Comparison of ENCODE assay signal across 8 mouse cellular contexts in genomic region chr3:146150560-146150959, GRCm38 (mm10). TPM values are rescaled to one million over a fixed set of nuclear protein-coding genes. Genes with fewer than 3 reads are reported as not detected.
DNase-seq lines count a peak whose midpoint lies in the region; ATAC-seq and TF ChIP-seq lines count a peak whose summit lies in the region.

No protein-coding gene starts in this region.

- ATAC-seq in forebrain, postnatal 0 days = no peak
- ATAC-seq in kidney, postnatal 0 days (replicated peaks; ENCODE audit: low FRiP score, low read depth) = no peak

- no peak overlapping the region for H3K4me3 ChIP-seq in forebrain, postnatal 0 days (ENCODE audit: low read depth, low read length)
- peak overlapping the region; percentile 45; the same call in 1 of the 2 replicates for H3K4me3 ChIP-seq in kidney, postnatal 0 days (replicated peaks; ENCODE audit: low read depth, low read length)
- H3K4me3 ChIP-seq in macrophage (ENCODE audit: inconsistent target) = peak overlapping the region; percentile 88
- H3K4me3 ChIP-seq in thymus, adult 2 months (ENCODE audit: control insufficient read depth, insufficient read depth, low read length) = peak overlapping the region; percentile 55
- H3K4me3 ChIP-seq in cerebellum, adult 2 months (replicated peaks; ENCODE audit: insufficient read depth, low read depth, low read length) = no peak overlapping the region

- peaks cover 14% of the 10 kb centered on the region for H3K27me3 ChIP-seq in forebrain, postnatal 0 days (ENCODE audit: insufficient read depth, low read length)
- H3K27me3 ChIP-seq in kidney, postnatal 0 days (ENCODE audit: insufficient read depth, low read length) = 0 out of 2 replicates have a peak, but pooled peaks cover 3% of the 10 kb centered on the region
- no peaks in the 10 kb centered on the region for H3K27me3 ChIP-seq in thymus, adult 2 months (ENCODE audit: control insufficient read depth, insufficient read depth, low read length)
- H3K27me3 ChIP-seq in cerebellum, adult 2 months (ENCODE audit: control insufficient read depth, insufficient read depth, low read length) = no peaks in the 10 kb centered on the region; the same call in 1 of the 2 replicates

- no peaks in the 10 kb centered on the region for H3K36me3 ChIP-seq in forebrain, postnatal 0 days (ENCODE audit: insufficient read depth)
- no peaks in the 10 kb centered on the region for H3K36me3 ChIP-seq in kidney, postnatal 0 days (ENCODE audit: insufficient read depth, low read length)
- H3K36me3 ChIP-seq in macrophage (ENCODE audit: inconsistent target) = no peaks in the 10 kb centered on the region
- no peaks in the 10 kb centered on the region for H3K36me3 ChIP-seq in thymus, adult 2 months (ENCODE audit: control insufficient read depth, insufficient read depth, low read length)

- H3K9me3 ChIP-seq in forebrain, postnatal 0 days (ENCODE audit: low read length) = no peaks in the 10 kb centered on the region
- H3K9me3 ChIP-seq in kidney, postnatal 0 days (replicated peaks; ENCODE audit: low read length) = no peaks in the 10 kb centered on the region

- TF ChIP-seq CTCF in forebrain, postnatal 0 days (IDR thresholded peaks at IDR 0.05; ENCODE audit: low read depth) = no peak
- TF ChIP-seq CTCF in kidney, postnatal 0 days (IDR thresholded peaks at IDR 0.05; ENCODE audit: low read depth) = no peak
- no peak for TF ChIP-seq CTCF in thymus, adult 2 months (IDR thresholded peaks at IDR 0.05; ENCODE audit: borderline replicate concordance, control insufficient read depth, extremely low read depth, insufficient read depth, low read length, poor library complexity)
- TF ChIP-seq CTCF in cerebellum, adult 2 months (IDR thresholded peaks at IDR 0.05; ENCODE audit: borderline replicate concordance, insufficient read depth, low read depth, low read length) = no peak

- H3K9ac ChIP-seq in forebrain, postnatal 0 days = no peak overlapping the region
- no peak overlapping the region for H3K9ac ChIP-seq in kidney, postnatal 0 days (ENCODE audit: low read depth, low read length)

- H3K79me2 ChIP-seq in macrophage (ENCODE audit: inconsistent target) = peaks cover 52% of the 10 kb centered on the region

- 27% methylated on average over 11 of the region's 11 CpGs for WGBS in forebrain, postnatal 0 days
- 4% methylated on average over 11 of the region's 11 CpGs for WGBS in kidney, postnatal 0 days
- WGBS in macrophage (ENCODE audit: missing documents) = 7% methylated on average over 11 of the region's 11 CpGs
- WGBS in thymus, adult 2 months = 4% methylated on average over 11 of the region's 11 CpGs
- 38% methylated on average over 11 of the region's 11 CpGs for WGBS in cerebellum, adult 2 months

- TF ChIP-seq POLR2A in thymus, adult 2 months (IDR thresholded peaks at IDR 0.05; ENCODE audit: control insufficient read depth, extremely low read depth, insufficient read depth, low read length, poor library complexity) = no peak
- no peak for TF ChIP-seq POLR2A in cerebellum, adult 2 months (IDR thresholded peaks at IDR 0.05; ENCODE audit: borderline replicate concordance, insufficient read depth, low read length)

- H3K4me1 ChIP-seq in forebrain, postnatal 0 days (ENCODE audit: insufficient read depth) = no peaks in the 10 kb centered on the region
- H3K4me1 ChIP-seq in kidney, postnatal 0 days (replicated peaks; ENCODE audit: insufficient read depth, low read length) = peaks cover 10% of the 10 kb centered on the region; the same call in 1 of the 2 replicates
- H3K4me1 ChIP-seq in thymus, adult 2 months (replicated peaks; ENCODE audit: control insufficient read depth, insufficient read depth, low read length) = peaks cover 44% of the 10 kb centered on the region
- H3K4me1 ChIP-seq in cerebellum, adult 2 months (ENCODE audit: control insufficient read depth, insufficient read depth, low read length) = peaks cover 7% of the 10 kb centered on the region

- peak overlapping the region; percentile 66 for H3K4me2 ChIP-seq in forebrain, postnatal 0 days (ENCODE audit: low read depth)
- peak overlapping the region; percentile 93 for H3K4me2 ChIP-seq in kidney, postnatal 0 days (ENCODE audit: low read length)

- DNase-seq in adrenal gland, postnatal 14 days = peak; percentile 11
- no peak for DNase-seq in adrenal gland, postnatal 36 days
- DNase-seq in forebrain, postnatal 0 days = no peak
- DNase-seq in kidney, postnatal 0 days (ENCODE audit: low spot score) = peak; percentile 51
- DNase-seq in thymus, adult 2 months = peak; percentile 48
- DNase-seq in ovary, postnatal 10 days (ENCODE audit: low spot score) = no peak
- no peak for DNase-seq in cerebellum, adult 2 months

- H3K27ac ChIP-seq in forebrain, postnatal 0 days (ENCODE audit: low read depth, low read length) = no peak overlapping the region
- H3K27ac ChIP-seq in kidney, postnatal 0 days = no peak overlapping the region
- H3K27ac ChIP-seq in macrophage = peak overlapping the region; percentile 84
- peak overlapping the region; percentile 7 for H3K27ac ChIP-seq in thymus, adult 2 months (ENCODE audit: control insufficient read depth, insufficient read depth, low read length)
- no peak overlapping the region for H3K27ac ChIP-seq in cerebellum, adult 2 months (ENCODE audit: insufficient read depth, low read length)

RNA-seq across cellular contexts. Expression of gene Mcoln2, which starts 0.9 kb away (rescaled TPM):
- total RNA-seq in adrenal gland, postnatal 14 days (2021) = 0.15 and 3.7 TPM in 2 replicates
- total RNA-seq in adrenal gland, postnatal 36 days (2021) = not detected
- total RNA-seq in forebrain, postnatal 0 days (2014; rRNA removed) = 0.14 and 1.6 TPM in 2 replicates
- 0.12 and 0.48 TPM in 2 replicates for polyA plus RNA-seq in forebrain, postnatal 0 days (2015; fragmentation: Nextera tagmentation; extraction: Ambion mirVana)
- 1.4 and 1.5 TPM in 2 replicates for polyA plus RNA-seq in kidney, postnatal 0 days (2015; fragmentation: Nextera tagmentation; extraction: Ambion mirVana)
- total RNA-seq in macrophage (2018; cell fraction: chromatin; rRNA removed) = 1,000 to 10,000 TPM in 5 of 26 experiments, 100 to 1,000 TPM in 21; 274 to 1,392 (median 527) TPM
- total RNA-seq in macrophage (2018; cell fraction: cytosol; rRNA removed) = 100 to 1,000 TPM in 14 of 26 experiments, 10 to 100 TPM in 12; 64.0 to 184 (median 105) TPM
- 1,000 to 10,000 TPM in 2 of 26 experiments, 100 to 1,000 TPM in 24; 189 to 1,164 (median 456) TPM for total RNA-seq in macrophage (2018; cell fraction: nucleus; rRNA removed)
- polyA plus RNA-seq in macrophage (2018) = 49.3 to 81.1 TPM (median 53.6 TPM) in 3 replicates
- polyA plus RNA-seq in thymus, adult 2 months (2012; rRNA removed) = 3.3 and 3.5 TPM in 2 replicates
- polyA plus RNA-seq in cerebellum, adult 2 months (2012; rRNA removed) = 0.07 TPM in 1 of 2 replicates, not detected in the other

RNA-seq across cellular contexts. Expression of gene Mcoln3, which starts 33.3 kb away (rescaled TPM):
- total RNA-seq in adrenal gland, postnatal 14 days (2021) = 1.3 TPM in 1 of 2 replicates, not detected in the other
- not detected for total RNA-seq in adrenal gland, postnatal 36 days (2021)
- 0.62 and 2.5 TPM in 2 replicates for total RNA-seq in forebrain, postnatal 0 days (2014; rRNA removed)
- 0.20 and 0.30 TPM in 2 replicates for polyA plus RNA-seq in forebrain, postnatal 0 days (2015; fragmentation: Nextera tagmentation; extraction: Ambion mirVana)
- polyA plus RNA-seq in kidney, postnatal 0 days (2015; fragmentation: Nextera tagmentation; extraction: Ambion mirVana) = 34.7 and 40.4 TPM in 2 replicates
- total RNA-seq in macrophage (2018; cell fraction: chromatin; rRNA removed) = 10 to 100 TPM; 12.0 to 95.0 (median 30.7) TPM
- total RNA-seq in macrophage (2018; cell fraction: cytosol; rRNA removed) = 100 to 1,000 TPM in 2 of 26 experiments, 10 to 100 TPM in 24; 10.4 to 108 (median 39.3) TPM
- total RNA-seq in macrophage (2018; cell fraction: nucleus; rRNA removed) = 100 to 1,000 TPM in 3 of 26 experiments, 10 to 100 TPM in 23; 12.2 to 121 (median 39.6) TPM
- polyA plus RNA-seq in macrophage (2018) = 38.3 to 114 TPM (median 88.0 TPM) in 3 replicates
- 5.9 and 6.1 TPM in 2 replicates for polyA plus RNA-seq in thymus, adult 2 months (2012; rRNA removed)
- polyA plus RNA-seq in cerebellum, adult 2 months (2012; rRNA removed) = 0.07 and 0.40 TPM in 2 replicates

RNA-seq across cellular contexts. Expression of gene Wdr63, which starts 42.6 kb away (rescaled TPM):
- 0.33 TPM in 1 of 2 replicates, not detected in the other for total RNA-seq in adrenal gland, postnatal 14 days (2021)
- total RNA-seq in adrenal gland, postnatal 36 days (2021) = under 1 TPM in 1 of 2 experiments, not detected in 1; 0.26 TPM
- 0.69 and 2.1 TPM in 2 replicates for total RNA-seq in forebrain, postnatal 0 days (2014; rRNA removed)
- polyA plus RNA-seq in forebrain, postnatal 0 days (2015; fragmentation: Nextera tagmentation; extraction: Ambion mirVana) = 1.2 and 1.7 TPM in 2 replicates
- 0.21 and 0.37 TPM in 2 replicates for polyA plus RNA-seq in kidney, postnatal 0 days (2015; fragmentation: Nextera tagmentation; extraction: Ambion mirVana)
- 1 to 10 TPM in 9 of 26 experiments, under 1 TPM in 16, not detected in 1; 0.22 to 2.2 (median 0.74) TPM for total RNA-seq in macrophage (2018; cell fraction: chromatin; rRNA removed)
- under 1 TPM; 0.06 to 0.58 (median 0.14) TPM for total RNA-seq in macrophage (2018; cell fraction: cytosol; rRNA removed)
- total RNA-seq in macrophage (2018; cell fraction: nucleus; rRNA removed) = 1 to 10 TPM in 2 of 26 experiments, under 1 TPM in 23, not detected in 1; 0.17 to 1.9 (median 0.45) TPM
- 0.07 to 0.27 TPM (median 0.10 TPM) in 3 replicates for polyA plus RNA-seq in macrophage (2018)
- polyA plus RNA-seq in thymus, adult 2 months (2012; rRNA removed) = 0.03 TPM in 1 of 2 replicates, not detected in the other
- polyA plus RNA-seq in cerebellum, adult 2 months (2012; rRNA removed) = 0.31 and 0.38 TPM in 2 replicates

Comparison
In these comparisons a context has a peak if more than half of its experiments do, and no peak if none do; other contexts are left out.
1. DNase-seq: peak in adrenal gland, postnatal 14 days (single experiment), kidney, postnatal 0 days (single experiment) and thymus, adult 2 months (single experiment); none in adrenal gland, postnatal 36 days (0 of 2), forebrain, postnatal 0 days (single experiment), ovary, postnatal 10 days (single experiment) and cerebellum, adult 2 months (0 of 2).
2. H3K27ac ChIP-seq: peak in macrophage (single experiment) and thymus, adult 2 months (single experiment); none in forebrain, postnatal 0 days (single experiment), kidney, postnatal 0 days (single experiment) and cerebellum, adult 2 months (single experiment).
3. H3K4me3 ChIP-seq: peak in kidney, postnatal 0 days (single experiment), macrophage (single experiment) and thymus, adult 2 months (single experiment); none in forebrain, postnatal 0 days (single experiment) and cerebellum, adult 2 months (single experiment).
4. RNA of gene Mcoln2, which starts 0.9 kb away (polyA plus RNA-seq): 49.3 to 81.1 TPM in macrophage; 3.3 to 3.5 TPM in thymus, adult 2 months, 1.4 to 1.5 TPM in kidney, postnatal 0 days, 0.12 to 0.48 TPM in forebrain, postnatal 0 days and 0.07 TPM in cerebellum, adult 2 months; every median in the first group is over 10 times any median in the second.